Mouse (Mus musculus): ENCODE results near the gene Clk2. TPM values are rescaled to one million over a fixed set of nuclear protein-coding genes. Genes with fewer than 3 reads are reported as not detected.
A peak's percentile ranks its signal among the peaks of the same experiment; 100 is the strongest.

The Clk2 gene
- total RNA-seq (2014; fragmentation: Nextera tagmentation) (74.6 and 80.2 TPM in 2 replicates), total RNA-seq (2017) (51.8 and 67.1 TPM in 2 replicates)

GRCm38 (mm10) chr3:89164506-89165267 is at the start of gene Clk2:
Gene Clk2, plus strand, starts transcription at chr3:89164795.
- peak; percentile 94 for ATAC-seq (replicated peaks; ENCODE audit: poor library complexity, severe bottlenecking)

GRCm38 (mm10) chr3:89115522-89115921 is 49.1 kb upstream of the Clk2 start:
- ATAC-seq (replicated peaks; ENCODE audit: poor library complexity, severe bottlenecking): peak; percentile 46; the same call in 1 of the 2 replicates

DNA sequence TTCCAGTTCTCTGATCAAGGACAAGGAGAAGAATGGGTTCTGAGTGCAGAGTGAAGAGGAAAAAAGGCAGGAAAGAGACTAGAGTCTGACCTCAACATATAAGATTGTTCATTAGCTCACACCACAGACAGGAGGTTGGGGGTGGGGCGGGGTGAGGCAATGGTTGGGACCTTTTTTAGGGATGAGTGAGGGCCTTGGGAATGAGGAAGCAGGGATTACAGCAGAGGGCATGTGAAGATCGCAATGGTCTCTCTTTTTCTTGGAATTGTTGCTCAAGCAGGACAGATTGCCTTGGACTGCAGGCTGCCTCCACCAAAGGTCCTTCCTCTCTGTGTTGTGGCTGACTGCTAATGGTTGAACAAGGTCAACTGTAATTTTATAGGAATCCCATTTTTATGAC is 41.3 kb upstream of the Clk2 start:
- no peak for ATAC-seq (replicated peaks; ENCODE audit: poor library complexity, severe bottlenecking)

DNA sequence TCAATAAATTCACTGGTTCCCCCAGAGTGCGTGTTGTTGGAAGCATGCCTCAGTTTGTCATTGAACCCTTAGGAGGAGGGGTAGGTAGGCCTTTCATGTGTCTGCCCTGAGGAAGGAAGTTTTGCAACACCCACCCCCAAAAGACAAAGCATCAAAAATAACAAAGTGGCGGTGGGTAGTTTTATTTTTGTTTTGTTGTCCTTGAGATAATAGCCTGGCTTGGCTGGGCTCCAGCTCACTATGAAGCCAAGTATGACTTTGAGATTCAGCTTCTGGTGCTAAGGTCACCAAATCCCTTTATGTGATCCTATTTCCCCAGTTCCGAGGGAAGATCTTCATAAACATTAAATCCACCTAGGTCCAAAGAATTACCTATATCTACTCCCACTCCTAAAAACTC is 40.4 kb upstream of the Clk2 start:
- ATAC-seq (replicated peaks; ENCODE audit: poor library complexity, severe bottlenecking): no peak

DNA sequence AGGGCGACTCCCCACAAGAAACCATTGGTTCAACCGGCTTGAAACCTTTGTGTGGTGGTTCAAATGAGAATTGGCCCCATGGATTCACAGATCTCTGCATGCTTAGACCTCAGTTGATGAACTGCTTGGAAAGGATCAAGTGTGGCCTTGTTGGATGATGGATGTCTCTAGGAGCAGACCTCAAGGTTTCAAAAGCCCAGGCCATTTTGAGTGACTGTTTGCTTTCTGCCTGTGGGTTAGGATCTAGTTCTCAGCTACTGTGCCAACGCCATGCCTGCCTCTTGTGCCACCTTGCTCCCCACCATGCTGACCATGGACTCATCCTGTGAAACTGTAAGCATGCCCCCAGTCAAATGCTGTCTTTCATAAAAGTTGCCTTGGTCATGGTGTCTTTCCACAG is 38.6 kb upstream of the Clk2 start:
- ATAC-seq (replicated peaks; ENCODE audit: poor library complexity, severe bottlenecking): no peak

- no peak for ATAC-seq (replicated peaks; ENCODE audit: poor library complexity, severe bottlenecking)
Measured at GRCm38 (mm10) chr3:89129908-89130307, 34.7 kb upstream of the Clk2 start.

GRCm38 (mm10) chr3:89131816-89132215 is 32.8 kb upstream of the Clk2 start:
- no peak for ATAC-seq (replicated peaks; ENCODE audit: poor library complexity, severe bottlenecking)

DNA sequence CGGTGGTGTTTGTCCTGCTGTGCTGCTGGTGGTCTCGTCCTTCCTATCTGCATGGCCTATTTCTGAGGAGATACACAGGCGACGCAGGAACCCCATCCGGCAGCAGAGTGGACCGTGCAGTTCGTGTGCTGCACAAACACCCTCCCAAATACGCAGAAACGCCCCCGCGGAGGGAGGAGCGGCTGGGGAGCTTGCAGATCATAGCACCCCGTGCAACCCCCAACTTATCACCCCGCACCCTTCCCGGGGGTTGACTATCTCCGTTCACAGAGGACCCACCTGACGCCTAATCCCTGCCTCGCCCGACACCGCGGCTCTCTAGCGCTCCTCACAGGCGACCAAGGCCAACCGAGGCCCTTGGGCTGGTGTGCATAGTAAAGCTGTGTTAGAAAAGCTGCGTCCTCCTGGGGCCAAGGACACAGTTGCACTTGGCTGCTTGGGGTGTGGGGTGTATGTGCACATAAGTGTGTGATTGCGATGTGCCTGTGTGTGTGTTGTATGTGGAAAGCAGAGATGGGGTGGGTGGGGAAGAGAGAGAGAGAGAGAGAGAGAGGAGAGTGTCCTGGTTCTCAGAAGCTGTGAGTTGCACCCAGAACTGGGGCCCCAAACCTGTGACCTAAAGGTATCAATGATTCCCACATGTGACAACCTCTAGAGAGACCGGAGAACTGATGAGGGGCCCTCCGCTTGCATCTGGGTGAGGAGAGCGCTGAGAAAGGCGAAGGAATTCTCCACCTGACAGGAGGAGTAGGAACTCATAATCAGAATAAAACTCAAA is 32.1 kb upstream of the Clk2 start:
- peak; percentile 35; the same call in 1 of the 2 replicates for ATAC-seq (replicated peaks; ENCODE audit: poor library complexity, severe bottlenecking)

- no peak for ATAC-seq (replicated peaks; ENCODE audit: poor library complexity, severe bottlenecking)
Measured at GRCm38 (mm10) chr3:89133063-89133450, 31.5 kb upstream of the Clk2 start.

- no peak for ATAC-seq (replicated peaks; ENCODE audit: poor library complexity, severe bottlenecking)
Measured at GRCm38 (mm10) chr3:89133752-89134151, 30.8 kb upstream of the Clk2 start.

DNA sequence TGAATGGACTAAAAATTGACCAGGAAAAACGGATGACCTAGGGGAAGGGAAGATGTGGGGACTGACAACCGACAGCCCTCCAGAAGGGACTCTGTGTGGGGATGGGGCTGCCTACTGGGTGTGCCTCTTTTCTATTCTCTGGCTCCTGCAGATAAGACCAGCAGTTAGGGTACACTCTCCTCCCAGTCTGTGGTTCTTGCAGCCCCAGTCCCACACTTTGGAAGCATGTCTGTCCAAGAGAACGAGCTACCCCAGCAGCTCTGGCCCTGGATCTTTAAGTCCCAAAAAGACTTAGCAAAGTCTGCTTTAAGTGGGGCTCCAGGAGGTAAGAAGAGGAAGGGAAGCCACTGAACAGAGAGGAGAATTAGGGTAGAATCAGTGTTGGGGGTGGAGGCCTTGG is 28.6 kb upstream of the Clk2 start, which contains the start of gene Pklr:
Gene Pklr, plus strand, starts transcription at position 185 of the 400 bp plus-strand sequence.
- ATAC-seq (replicated peaks; ENCODE audit: poor library complexity, severe bottlenecking): no peak

GRCm38 (mm10) chr3:89136365-89136764 is 28.2 kb upstream of the Clk2 start:
- peak; percentile 79 for ATAC-seq (replicated peaks; ENCODE audit: poor library complexity, severe bottlenecking)

- no peak for ATAC-seq (replicated peaks; ENCODE audit: poor library complexity, severe bottlenecking)
Measured at GRCm38 (mm10) chr3:89144821-89145220, 19.8 kb upstream of the Clk2 start.

- no peak for ATAC-seq (replicated peaks; ENCODE audit: poor library complexity, severe bottlenecking)
Measured at GRCm38 (mm10) chr3:89145566-89145965, 19.0 kb upstream of the Clk2 start.

DNA sequence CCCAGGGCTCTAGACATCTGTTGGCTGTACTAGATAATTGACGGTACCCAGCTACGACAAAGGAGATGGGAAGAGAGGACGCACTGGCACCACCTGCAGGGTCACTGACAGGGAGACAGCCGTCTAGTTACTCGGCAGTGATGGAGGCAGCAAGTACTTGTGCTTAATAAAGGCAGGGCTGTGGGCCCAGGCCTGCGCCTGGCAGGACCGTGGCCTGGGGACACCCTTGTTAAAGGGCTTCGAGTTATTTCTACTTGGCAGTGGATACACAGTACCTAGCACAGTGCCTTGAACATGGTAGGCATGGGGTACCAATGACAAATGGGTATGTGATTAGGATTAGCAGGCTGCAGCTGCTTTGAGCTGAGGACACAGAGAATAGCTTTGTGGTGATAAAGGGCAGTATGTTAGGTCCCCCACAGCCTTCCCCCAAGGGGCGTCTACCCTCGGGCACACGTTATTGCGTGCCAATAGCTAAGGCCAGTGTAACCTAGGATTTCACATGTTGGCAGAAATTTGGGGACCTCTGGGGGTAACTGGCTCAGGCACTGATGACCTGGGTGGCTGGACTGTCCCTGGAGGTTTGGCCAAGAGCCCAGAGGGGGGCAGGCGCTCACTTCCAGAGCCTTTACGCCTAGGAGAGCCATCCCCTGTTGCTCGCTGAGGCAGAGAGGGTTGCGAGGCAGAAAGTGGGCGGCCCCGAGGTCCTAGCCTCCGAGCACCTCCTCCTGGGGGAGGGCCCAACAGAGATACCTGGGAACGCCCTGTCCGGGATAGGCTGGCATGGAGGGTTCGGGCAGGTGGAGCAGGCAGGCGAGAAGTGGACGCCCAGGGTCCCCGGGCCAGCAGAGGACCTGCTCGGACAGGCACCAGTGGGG is 17.3 kb upstream of the Clk2 start:
- peak; percentile 22; the same call in 1 of the 2 replicates for ATAC-seq (replicated peaks; ENCODE audit: poor library complexity, severe bottlenecking)

- 0 out of 2 replicates have a peak, but pooled peaks have one; percentile 5 for ATAC-seq (replicated peaks; ENCODE audit: poor library complexity, severe bottlenecking)
Measured at GRCm38 (mm10) chr3:89147979-89148311, 16.6 kb upstream of the Clk2 start.

- ATAC-seq (replicated peaks; ENCODE audit: poor library complexity, severe bottlenecking): no peak
Measured at GRCm38 (mm10) chr3:89148567-89148966, 16.0 kb upstream of the Clk2 start.

DNA sequence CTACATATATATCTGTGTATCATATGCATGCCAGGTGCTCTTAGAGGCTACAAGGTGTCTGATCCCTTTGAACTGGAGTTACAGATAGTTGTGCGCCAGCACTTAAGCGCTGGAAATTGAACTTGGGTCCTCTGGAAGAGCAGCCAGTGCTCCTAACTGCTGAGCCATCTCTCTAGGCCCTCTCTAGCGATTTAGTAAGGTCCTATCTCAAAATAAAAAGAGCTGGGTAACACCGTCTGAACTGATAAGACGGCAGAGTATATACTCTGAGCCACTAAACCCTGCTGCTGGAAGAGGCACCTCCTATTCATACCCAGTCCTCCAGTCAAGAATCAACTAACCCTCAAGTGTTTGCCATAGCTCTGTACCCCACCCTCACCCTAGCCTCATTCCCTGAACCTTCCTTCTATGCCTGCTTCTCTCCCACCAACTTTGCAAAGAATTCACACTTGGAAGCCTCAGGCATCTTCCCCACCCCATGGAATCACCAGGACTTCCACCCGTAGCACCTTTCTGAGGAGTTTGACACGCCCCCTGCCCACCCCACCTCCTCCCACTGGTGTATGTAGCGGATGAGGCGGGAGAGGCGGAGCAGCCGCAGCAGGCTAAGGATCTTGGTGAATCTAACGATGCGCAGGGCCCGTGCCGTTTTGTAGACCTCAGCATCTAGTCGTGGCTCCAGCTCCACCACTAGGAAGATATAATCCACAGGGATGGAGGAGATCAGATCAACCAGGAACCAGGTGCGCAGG is 12.3 kb upstream of the Clk2 start:
- ATAC-seq (replicated peaks; ENCODE audit: poor library complexity, severe bottlenecking): no peak

DNA sequence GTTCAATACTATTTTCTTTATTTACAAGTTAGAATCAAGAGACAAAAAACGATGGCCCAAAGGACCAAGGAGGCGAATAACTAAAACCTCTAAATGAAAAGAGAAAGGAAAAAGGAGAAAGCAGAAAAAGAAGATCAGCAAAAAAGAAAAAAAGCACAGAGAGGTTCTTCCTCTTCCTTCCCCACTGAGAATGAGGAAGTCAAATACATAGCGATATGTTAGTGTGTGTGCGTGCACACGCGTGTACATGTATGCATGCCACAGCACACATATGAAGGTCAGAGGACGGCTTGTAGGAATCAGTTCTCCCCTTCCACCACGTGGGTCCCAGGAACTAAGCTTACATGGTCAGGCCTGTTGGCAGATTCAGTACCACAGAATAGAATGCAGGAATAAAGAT is 7.6 kb upstream of the Clk2 start:
- peak; percentile 49 for ATAC-seq (replicated peaks; ENCODE audit: poor library complexity, severe bottlenecking)

DNA sequence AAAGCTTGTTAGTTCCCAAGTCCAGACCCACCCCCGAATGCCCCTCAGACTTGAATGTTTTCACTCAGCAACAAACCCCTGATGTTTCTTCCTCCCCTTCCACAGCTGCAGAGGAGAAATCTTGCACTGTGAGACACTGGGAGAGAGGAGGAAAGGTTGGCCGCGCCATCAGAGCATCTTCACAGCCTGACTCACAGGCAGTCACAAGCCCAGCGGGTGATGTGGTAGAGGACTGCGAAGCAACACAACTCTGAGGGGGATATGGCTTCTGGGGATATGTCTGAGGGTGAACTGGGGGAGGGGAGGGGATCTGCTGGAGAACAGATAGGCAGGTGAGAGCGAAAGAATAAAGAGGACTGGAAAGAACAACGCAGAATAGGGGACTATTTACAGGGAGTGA is 5.9 kb upstream of the Clk2 start:
- no peak for ATAC-seq (replicated peaks; ENCODE audit: poor library complexity, severe bottlenecking)
